9 mouse cellular contexts compared by ENCODE assay signal in the genomic region with DNA sequence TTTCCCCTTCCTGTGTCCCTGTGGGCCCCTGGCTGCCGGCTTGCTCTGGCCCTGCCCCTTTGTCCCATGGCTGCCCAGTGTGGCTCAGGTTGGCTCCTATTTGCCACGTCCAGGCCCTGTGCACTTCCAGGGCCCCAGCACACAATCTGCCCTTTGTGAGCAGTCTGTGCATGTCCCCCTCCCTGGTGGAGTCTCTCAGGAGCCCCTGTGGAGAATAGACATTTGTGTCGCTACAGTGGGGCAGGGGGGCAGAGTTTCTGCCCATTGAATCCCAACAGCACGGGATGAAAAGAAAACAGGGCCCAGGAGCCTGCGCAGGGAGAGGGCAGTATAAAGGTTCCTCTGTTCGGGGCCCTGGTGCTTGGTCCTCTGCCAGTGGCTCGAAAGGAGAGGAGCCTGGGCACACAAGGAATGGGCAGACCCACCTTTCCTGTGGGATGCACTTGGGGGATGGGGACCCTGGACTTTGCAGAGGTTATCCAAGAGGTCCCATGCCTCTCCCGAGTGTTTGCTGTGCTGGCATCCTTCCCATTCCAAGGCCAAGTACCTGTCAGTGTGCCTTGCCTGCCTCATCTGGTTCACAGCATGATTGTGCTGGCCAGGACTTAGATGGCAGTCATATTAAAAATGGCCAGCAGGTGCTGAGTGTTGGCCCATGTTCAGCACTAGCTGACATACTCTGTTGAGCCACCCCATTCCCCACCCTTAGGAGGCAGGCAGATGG. TPM values are rescaled to one million over a fixed set of nuclear protein-coding genes. Genes with fewer than 3 reads are reported as not detected.
DNase-seq lines count a peak whose midpoint lies in the region; ATAC-seq and TF ChIP-seq lines count a peak whose summit lies in the region.
"Had no signal": no experiment of that assay in that cellular context is flagged by ENCODE, and none has a peak within 500 bp of the region (broad histone marks: within the 10 kb centered on the region; RNA-seq: fewer than 3 reads in every experiment).

No protein-coding gene starts in this region.

- peak overlapping the region; percentile 65 for H3K27ac ChIP-seq in neural tube, embryonic 11.5 days (ENCODE audit: low read depth, low read length)
- H3K27ac ChIP-seq in forebrain, embryonic 16.5 days (ENCODE audit: low read length) = peak overlapping the region; percentile 82
- H3K27ac ChIP-seq in kidney, postnatal 0 days = peak overlapping the region; percentile 89

- H3K4me3 ChIP-seq in neural tube, embryonic 11.5 days (ENCODE audit: low read depth, low read length) = no peak overlapping the region
- H3K4me3 ChIP-seq in forebrain, embryonic 16.5 days (replicated peaks; ENCODE audit: low read length) = no peak overlapping the region
- no peak overlapping the region for H3K4me3 ChIP-seq in kidney, postnatal 0 days (replicated peaks; ENCODE audit: low read depth, low read length)
- no peak overlapping the region for H3K4me3 ChIP-seq in lung, adult 2 months (replicated peaks; ENCODE audit: extremely low read depth, low read depth, low read length)

- peak; percentile 54 for DNase-seq in neural tube, embryonic 11.5 days (ENCODE audit: low spot score)
- no peak for DNase-seq in neural tube, embryonic 10.5 days (ENCODE audit: extremely low spot score, low spot score)
- DNase-seq in kidney, postnatal 0 days (ENCODE audit: low spot score) = no peak
- peak; percentile 21 for DNase-seq in lung, adult 2 months
- peak; percentile 19 to 52 for DNase-seq in right cerebral cortex, adult 2 months (ENCODE audit: low spot score in 2 of 2)
- no peak for DNase-seq in urinary bladder, adult 18-20 months (ENCODE audit: low spot score in 2 of 2)
- DNase-seq in testis, postnatal 14 days (ENCODE audit: low spot score) = no peak

- H3K9me3 ChIP-seq in neural tube, embryonic 11.5 days (ENCODE audit: control insufficient read depth, low read length) = no peaks in the 10 kb centered on the region
- no peaks in the 10 kb centered on the region for H3K9me3 ChIP-seq in forebrain, embryonic 16.5 days (ENCODE audit: control insufficient read depth, low read length)
- H3K9me3 ChIP-seq in kidney, postnatal 0 days (replicated peaks; ENCODE audit: low read length) = no peaks in the 10 kb centered on the region

- 0 out of 2 replicates have a peak overlapping the region, but pooled peaks have one; percentile 19 for H3K9ac ChIP-seq in neural tube, embryonic 11.5 days (ENCODE audit: low read length)
- H3K9ac ChIP-seq in forebrain, embryonic 16.5 days (replicated peaks; ENCODE audit: low read depth, low read length) = peak overlapping the region; percentile 7; the same call in 1 of the 2 replicates
- peak overlapping the region; percentile 52; the same call in 1 of the 2 replicates for H3K9ac ChIP-seq in kidney, postnatal 0 days (ENCODE audit: low read depth, low read length)

- H3K36me3 ChIP-seq in neural tube, embryonic 11.5 days (ENCODE audit: control insufficient read depth, insufficient read depth, low read length) = no peaks in the 10 kb centered on the region; the same call in 1 of the 2 replicates
- no peaks in the 10 kb centered on the region for H3K36me3 ChIP-seq in forebrain, embryonic 16.5 days (ENCODE audit: control insufficient read depth, insufficient read depth)
- H3K36me3 ChIP-seq in kidney, postnatal 0 days (ENCODE audit: insufficient read depth, low read length) = 0 out of 2 replicates have a peak, but pooled peaks cover 4% of the 10 kb centered on the region

- ATAC-seq in neural tube, embryonic 11.5 days (ENCODE audit: insufficient read depth, low FRiP score, low TSS enrichment) = peak; percentile 58
- ATAC-seq in forebrain, embryonic 16.5 days = peak; percentile 94
- peak; percentile 44 for ATAC-seq in kidney, postnatal 0 days (replicated peaks; ENCODE audit: low FRiP score, low read depth)
- ATAC-seq: Patski had no signal

- no peaks in the 10 kb centered on the region for H3K27me3 ChIP-seq in neural tube, embryonic 11.5 days (ENCODE audit: control insufficient read depth, insufficient read depth, low read length)
- H3K27me3 ChIP-seq in forebrain, embryonic 16.5 days (replicated peaks; ENCODE audit: control insufficient read depth, insufficient read depth, low read length) = no peaks in the 10 kb centered on the region
- H3K27me3 ChIP-seq in kidney, postnatal 0 days (ENCODE audit: insufficient read depth, low read length) = no peaks in the 10 kb centered on the region
- H3K27me3 ChIP-seq: Patski had no signal

- TF ChIP-seq CTCF in kidney, postnatal 0 days (IDR thresholded peaks at IDR 0.05; ENCODE audit: low read depth) = peak; percentile 28; the same call in 1 of the 2 replicates
- peak; percentile 17; the same call in 1 of the 2 replicates for TF ChIP-seq CTCF in lung, adult 2 months (IDR thresholded peaks at IDR 0.05; ENCODE audit: insufficient read depth, low read length)

- TF ChIP-seq POLR2A in lung, adult 2 months (IDR thresholded peaks at IDR 0.05; ENCODE audit: borderline replicate concordance, extremely low read depth, low read depth, low read length) = no peak

- WGBS in neural tube, embryonic 11.5 days = 53% methylated on average over 8 of the region's 8 CpGs
- WGBS in forebrain, embryonic 16.5 days = 15% methylated on average over 8 of the region's 8 CpGs
- 63% methylated on average over 8 of the region's 8 CpGs for WGBS in kidney, postnatal 0 days
- WGBS in lung, adult 2 months = 67% methylated on average over 8 of the region's 8 CpGs

- no peak overlapping the region for H3K4me2 ChIP-seq in neural tube, embryonic 11.5 days (ENCODE audit: low read depth)
- no peak overlapping the region for H3K4me2 ChIP-seq in forebrain, embryonic 16.5 days (ENCODE audit: low read length)
- H3K4me2 ChIP-seq in kidney, postnatal 0 days (ENCODE audit: low read length) = peak overlapping the region; percentile 23; the same call in 1 of the 2 replicates

- H3K4me1 ChIP-seq in neural tube, embryonic 11.5 days (ENCODE audit: control insufficient read depth, insufficient read depth, low read length) = peaks cover 5% of the 10 kb centered on the region
- H3K4me1 ChIP-seq in forebrain, embryonic 16.5 days (replicated peaks; ENCODE audit: control insufficient read depth, insufficient read depth, low read length) = peaks cover 21% of the 10 kb centered on the region
- peaks cover 21% of the 10 kb centered on the region; the same call in 1 of the 2 replicates for H3K4me1 ChIP-seq in kidney, postnatal 0 days (replicated peaks; ENCODE audit: insufficient read depth, low read length)
- no peaks in the 10 kb centered on the region for H3K4me1 ChIP-seq in lung, adult 2 months (ENCODE audit: control insufficient read depth, insufficient read depth, low read length)

RNA-seq across cellular contexts. Expression of a gene that starts 11.6 kb away (rescaled TPM):
- 71.2 and 72.7 TPM in 2 replicates for polyA plus RNA-seq in neural tube, embryonic 11.5 days (2014; fragmentation: Nextera tagmentation; extraction: Ambion mirVana)
- 67.8 and 69.2 TPM in 2 replicates for polyA plus RNA-seq in forebrain, embryonic 16.5 days (2015; fragmentation: Nextera tagmentation; extraction: Ambion mirVana)
- polyA plus RNA-seq in kidney, postnatal 0 days (2015; fragmentation: Nextera tagmentation; extraction: Ambion mirVana) = 57.6 and 67.3 TPM in 2 replicates
- polyA plus RNA-seq in lung, adult 2 months (2012; rRNA removed) = 31.6 and 35.1 TPM in 2 replicates

RNA-seq across cellular contexts. Expression of a gene that starts 12.7 kb away (rescaled TPM):
- polyA plus RNA-seq in neural tube, embryonic 11.5 days (2014; fragmentation: Nextera tagmentation; extraction: Ambion mirVana) = 53.5 and 60.3 TPM in 2 replicates
- 42.9 and 45.9 TPM in 2 replicates for polyA plus RNA-seq in forebrain, embryonic 16.5 days (2015; fragmentation: Nextera tagmentation; extraction: Ambion mirVana)
- polyA plus RNA-seq in kidney, postnatal 0 days (2015; fragmentation: Nextera tagmentation; extraction: Ambion mirVana) = 129 and 141 TPM in 2 replicates
- polyA plus RNA-seq in lung, adult 2 months (2012; rRNA removed) = 3.5 and 9.0 TPM in 2 replicates

Comparison
In these comparisons a context has a peak if more than half of its experiments do, and no peak if none do; other contexts are left out.
1. DNase-seq: peak in neural tube, embryonic 11.5 days (single experiment), lung, adult 2 months (single experiment) and right cerebral cortex, adult 2 months (2 of 2); none in neural tube, embryonic 10.5 days (single experiment), kidney, postnatal 0 days (single experiment), urinary bladder, adult 18-20 months (0 of 2) and testis, postnatal 14 days (single experiment).
2. ATAC-seq: peak in every context shown above with its lines; median percentile 94 in forebrain, embryonic 16.5 days; 58 in neural tube, embryonic 11.5 days; 44 in kidney, postnatal 0 days.
3. Peak in every context shown above with its lines, with median percentiles within 50 percentile points of each other: H3K27ac ChIP-seq and H3K9ac ChIP-seq.